Mouse (Mus musculus): ENCODE measurements around the gene Ank3.

- TF ChIP-seq CTCF (conservative IDR thresholded peaks at IDR 0.05; ENCODE audit: insufficient read depth, insufficient read length, low read depth, low read length), result no peak
- TF ChIP-seq POLR2A (IDR thresholded peaks at IDR 0.05; ENCODE audit: low read depth, low read length), result no peak
These were observed 137.3 kb downstream of the Ank3 start for GRCm38 (mm10) chr10:69535931-69536200.
